Mouse (Mus musculus) heart, adult 8-10 months (tissue): ENCODE data around the gene Gm44511. TPM values are rescaled to one million over a fixed set of nuclear protein-coding genes. Genes with fewer than 3 reads are reported as not detected.
"Not testable (repeated sequence)": the region's sequence is repeated elsewhere in the genome, so short reads cannot be mapped to it uniquely, and the experiment has no call there.

Experiments used
- DNase-seq: peaks from one replicate; pipeline ENCODE4 v3.0.0; 2022; ENCODE audit warnings: low spot score
- total RNA-seq, 4 experiments: library from RNA; stranded (reverse); gene quantifications; 2 replicates each; pipeline ENCODE4 v1.2.4; 2022

Gene Gm44511
- total RNA-seq, 4 experiments from 2014 or later, result not detected

- not testable (repeated sequence) for DNase-seq
Observed at GRCm38 (mm10) chr6:128762892-128763670, 63.0 kb downstream of the Gm44511 start.

- no peak for DNase-seq
Observed at GRCm38 (mm10) chr6:128761144-128761540, 65.0 kb downstream of the Gm44511 start.

- DNase-seq, result peak; percentile 93
Observed at GRCm38 (mm10) chr6:128760416-128761143, 65.5 kb downstream of the Gm44511 start.

- DNase-seq, result peak; percentile 94
Observed at GRCm38 (mm10) chr6:128760016-128760415, 66.1 kb downstream of the Gm44511 start.

GRCm38 (mm10) chr6:128759221-128759950 lies 66.7 kb downstream of the Gm44511 start:
- DNase-seq, result no peak

- not testable (repeated sequence) for DNase-seq
Observed at GRCm38 (mm10) chr6:128755402-128755763, 70.7 kb downstream of the Gm44511 start.

GRCm38 (mm10) chr6:128754748-128755401 lies 71.2 kb downstream of the Gm44511 start:
- not testable (repeated sequence) for DNase-seq

GRCm38 (mm10) chr6:128754265-128754664 lies 71.8 kb downstream of the Gm44511 start:
- DNase-seq, result not testable (repeated sequence)

GRCm38 (mm10) chr6:128753610-128754224 lies 72.4 kb downstream of the Gm44511 start:
- DNase-seq, result peak; percentile 85

- DNase-seq, result not testable (repeated sequence)
Observed at GRCm38 (mm10) chr6:128747006-128747405, 79.1 kb downstream of the Gm44511 start.

- DNase-seq, result no peak
Observed at GRCm38 (mm10) chr6:128737445-128737844, 88.7 kb downstream of the Gm44511 start.

GRCm38 (mm10) chr6:128736100-128736499 lies 90.0 kb downstream of the Gm44511 start:
- DNase-seq, result no peak

- DNase-seq, result no peak
Observed at GRCm38 (mm10) chr6:128734896-128735295, 91.2 kb downstream of the Gm44511 start.

- DNase-seq, result no peak
Observed at GRCm38 (mm10) chr6:128733908-128734679, 92.0 kb downstream of the Gm44511 start.

- DNase-seq, result peak; percentile 10
Observed at GRCm38 (mm10) chr6:128732032-128732431, 94.1 kb downstream of the Gm44511 start.

Other genes with a start within 250 kb of the Gm44511 start
- under 1 TPM in 1 of 4 experiments, not detected in 3; 0.14 TPM for gene A2ml1, start 244.7 kb downstream of the Gm44511 start, total RNA-seq
- not detected for gene Klrb1a, start 202.8 kb downstream of the Gm44511 start, total RNA-seq
- under 1 TPM in 2 of 4 experiments, not detected in 2; 0.50 to 0.75 TPM for gene Clec2h, start 163.9 kb downstream of the Gm44511 start, total RNA-seq
- not detected for gene Klrb1, start 103.3 kb downstream of the Gm44511 start, total RNA-seq
- gene Klrb1c, start 37.1 kb downstream of the Gm44511 start, total RNA-seq, result under 1 TPM in 3 of 4 experiments, not detected in 1; 0.14 to 0.32 (median 0.31) TPM
- not detected for gene Klrb1b, start within 50 bp of the Gm44511 start, total RNA-seq
- under 1 TPM in 1 of 4 experiments, not detected in 3; 0.27 TPM for gene Clec2i, start 61.3 kb upstream of the Gm44511 start, total RNA-seq
- under 1 TPM; 0.22 to 0.38 (median 0.25) TPM for gene BC035044, start 64.8 kb upstream of the Gm44511 start, total RNA-seq
- 1 to 10 TPM; 1.2 to 2.7 (median 1.3) TPM for gene Clec2g, start 108.1 kb upstream of the Gm44511 start, total RNA-seq
- under 1 TPM in 3 of 4 experiments, not detected in 1; 0.16 to 0.25 (median 0.19) TPM for gene Klrb1f, start 219.6 kb upstream of the Gm44511 start, total RNA-seq